Mouse (Mus musculus) brain, embryonic 14.5 days (tissue): ENCODE measurements around the gene Ip6k2.

Experiments used
- CTCF ChIP-seq: fragments of 200-500 bp; IDR thresholded peaks from 2 replicates; pipeline ENCODE4 v1.5.1; 2012; ENCODE audit warnings: inconsistent platforms, mild to moderate bottlenecking, moderate library complexity, borderline replicate concordance; ENCODE audit not compliant: insufficient read depth, insufficient read length; ENCODE audit errors: extremely low read depth
- POLR2A ChIP-seq: fragments of 200-500 bp; IDR thresholded peaks from 2 replicates; pipeline ENCODE4 v1.6.1; 2012; ENCODE audit warnings: mild to moderate bottlenecking, inconsistent platforms, borderline replicate concordance; ENCODE audit not compliant: poor library complexity, insufficient read depth, insufficient read length, severe bottlenecking; ENCODE audit errors: extremely low read depth

- TF ChIP-seq CTCF (no peak), POLR2A (no peak)
These were observed 49.0 kb upstream of the Ip6k2 start for GRCm38 (mm10) chr9:108734626-108735025.
